Mouse (Mus musculus) cerebellum, adult 2 months (tissue): ENCODE measurements around the gene Tspan2.

Source experiments
- CTCF ChIP-seq: fragments of 200-500 bp; IDR thresholded peaks from 2 replicates; pipeline ENCODE4 v1.5.1; 2011; ENCODE audit warnings: low read depth, mild to moderate bottlenecking, control low read depth, low read length, moderate library complexity, borderline replicate concordance; ENCODE audit not compliant: insufficient read depth
- POLR2A ChIP-seq: fragments of 200-500 bp; IDR thresholded peaks from 2 replicates; pipeline ENCODE4 v1.6.1; 2011; ENCODE audit warnings: low read length, control low read depth, borderline replicate concordance; ENCODE audit not compliant: insufficient read depth

GRCm38 (mm10) chr3:102848661-102849060 is 114.3 kb downstream of the Tspan2 start:
- TF ChIP-seq CTCF (no peak), POLR2A (no peak)
